In genomic region chr4:124120334-124120733, GRCm38 (mm10) we compare ENCODE assay signal across 16 mouse cellular contexts.
"Had no signal": no experiment of that assay in that cellular context is flagged by ENCODE, and none has a peak within 500 bp of the region (broad histone marks: within the 10 kb centered on the region; RNA-seq: fewer than 3 reads in every experiment).

No protein-coding gene starts in this region.

- H3K9me3 ChIP-seq: liver, embryonic 15.5 days; lung, embryonic 15.5 days; midbrain, embryonic 10.5 days; midbrain, embryonic 12.5 days; midbrain, embryonic 15.5 days; neural tube, embryonic 12.5 days; stomach, embryonic 15.5 days had no signal

- H3K27ac ChIP-seq: liver, embryonic 15.5 days; lung, embryonic 15.5 days; midbrain, embryonic 10.5 days; midbrain, embryonic 12.5 days; midbrain, embryonic 15.5 days; neural tube, embryonic 12.5 days; stomach, embryonic 15.5 days had no signal

- H3K4me3 ChIP-seq: liver, embryonic 15.5 days; lung, embryonic 15.5 days; midbrain, embryonic 10.5 days; midbrain, embryonic 12.5 days; midbrain, embryonic 15.5 days; neural tube, embryonic 12.5 days; stomach, embryonic 15.5 days had no signal

- H3K9ac ChIP-seq: liver, embryonic 15.5 days; liver, postnatal 0 days; lung, embryonic 15.5 days; midbrain, embryonic 12.5 days; midbrain, embryonic 15.5 days; neural tube, embryonic 12.5 days; stomach, embryonic 15.5 days had no signal

- H3K27me3 ChIP-seq: liver, embryonic 15.5 days; lung, embryonic 15.5 days; midbrain, embryonic 12.5 days; midbrain, embryonic 15.5 days; neural tube, embryonic 12.5 days; stomach, embryonic 15.5 days had no signal

- H3K36me3 ChIP-seq: liver, embryonic 15.5 days; lung, embryonic 15.5 days; midbrain, embryonic 10.5 days; midbrain, embryonic 12.5 days; midbrain, embryonic 15.5 days; neural tube, embryonic 12.5 days; stomach, embryonic 15.5 days had no signal

- H3K4me1 ChIP-seq: liver, embryonic 15.5 days; lung, embryonic 15.5 days; midbrain, embryonic 12.5 days; midbrain, embryonic 15.5 days; neural tube, embryonic 12.5 days; stomach, embryonic 15.5 days had no signal

- DNase-seq: liver, postnatal 0 days; lung, adult 2 months; lung, postnatal 14 days; lung, postnatal 4 days; right cerebral cortex, postnatal 14 days; thymus, adult 2 months; thymus, postnatal 25 days; thymus, postnatal 4 days had no signal

- H3K4me2 ChIP-seq: liver, embryonic 15.5 days; lung, embryonic 15.5 days; midbrain, embryonic 12.5 days; midbrain, embryonic 15.5 days; neural tube, embryonic 12.5 days; stomach, embryonic 15.5 days had no signal

- ATAC-seq: liver, postnatal 0 days; lung, postnatal 0 days; midbrain, embryonic 15.5 days had no signal
